Mouse (Mus musculus) stomach, embryonic 16.5 days (tissue): ENCODE results near the gene Tle2. TPM values are rescaled to one million over a fixed set of nuclear protein-coding genes. Genes with fewer than 3 reads are reported as not detected.

Experiments used
- ATAC-seq: fragments of 200-750 bp; cut with Nextera tagmentation; 2 replicates; pipeline ENCODE4 v1.8.0; 2017; ENCODE audit warnings: moderate number of reproducible peaks, moderate TSS enrichment; ENCODE audit not compliant: insufficient read depth, low FRiP score
- H3K27ac ChIP-seq: fragments of 300-500 bp; sonication (generic); 2 replicates; pipeline ENCODE4 v1.5.1; 2014; ENCODE audit warnings: low read length
- H3K27me3 ChIP-seq: fragments of 300-500 bp; sonication (generic); 2 replicates; pipeline ENCODE4 v1.6.1; 2014; ENCODE audit warnings: low read length, control low read depth, mixed read lengths; ENCODE audit not compliant: control insufficient read depth, insufficient read depth
- H3K36me3 ChIP-seq: fragments of 300-500 bp; sonication (generic); 2 replicates; pipeline ENCODE4 v1.6.1; 2014; ENCODE audit warnings: low read length; ENCODE audit not compliant: control insufficient read depth, insufficient read depth
- H3K4me1 ChIP-seq: fragments of 300-500 bp; sonication (generic); 2 replicates; pipeline ENCODE4 v1.6.1; 2014; ENCODE audit warnings: low read length, control low read depth, mixed read lengths; ENCODE audit not compliant: control insufficient read depth, insufficient read depth
- H3K4me2 ChIP-seq: fragments of 300-500 bp; sonication (generic); 2 replicates; pipeline ENCODE4 v1.6.1; 2014; ENCODE audit warnings: low read depth, low read length, mixed read lengths
- H3K4me3 ChIP-seq: fragments of 300-500 bp; sonication (generic); replicated peaks from 2 replicates; pipeline ENCODE4 v1.5.1; 2014; ENCODE audit warnings: mild to moderate bottlenecking, low read length
- H3K9ac ChIP-seq: fragments of 300-500 bp; sonication (generic); 2 replicates; pipeline ENCODE4 v1.6.1; 2014; ENCODE audit warnings: low read length
- H3K9me3 ChIP-seq: fragments of 300-500 bp; sonication (generic); replicated peaks from 2 replicates; pipeline ENCODE4 v1.6.1; 2016; ENCODE audit warnings: low read length, control low read depth; ENCODE audit not compliant: control insufficient read depth
- WGBS: fragments of 180-500 bp; shearing (Covaris S2); extraction: QIAGEN DNeasy Blood & Tissue Kit; methylation state at CpG from one replicate; pipeline ENCODE4 v1.1.7; 2014; 5-methylcytosine and 5-hydroxymethylcytosine counted together
- polyA plus RNA-seq: library from polyadenylated mRNA; unstranded; fragments of >200 nt; fragmentation: Nextera tagmentation; extraction: Ambion mirVana; gene quantifications from 2 replicates; pipeline ENCODE4 v1.2.1, GENCODE M21; 2015

The Tle2 gene
- polyA plus RNA-seq, 1 experiment from 2014 or later, result 20.6 TPM

- H3K4me1 ChIP-seq, result peaks cover 19% of the 10 kb centered on the region
- 86% methylated on average over 22 of the region's 22 CpGs for WGBS
- no peaks in the 10 kb centered on the region for H3K27me3 ChIP-seq
- H3K4me2 ChIP-seq, result peak overlapping the region; percentile 83
- peaks cover 8% of the 10 kb centered on the region for H3K36me3 ChIP-seq
- H3K9me3 ChIP-seq, result no peaks in the 10 kb centered on the region
- ATAC-seq, result no peak
- H3K27ac ChIP-seq, result peak overlapping the region; percentile 96; the same call in 1 of the 2 replicates
- H3K4me3 ChIP-seq, result peak overlapping the region; percentile 81
- H3K9ac ChIP-seq, result peak overlapping the region; percentile 90
Measured at GRCm38 (mm10) chr10:81626101-81626993, 52.0 kb downstream of the Tle2 start.

GRCm38 (mm10) chr10:81626994-81627835, 52.9 kb downstream of the Tle2 start, which contains the start of gene Sirt6:
TSS of gene Sirt6 (minus strand) at chr10:81627797.
- no peaks in the 10 kb centered on the region for H3K9me3 ChIP-seq
- H3K9ac ChIP-seq, result peak within 1 kb of the TSS; percentile 90
- ATAC-seq, result peak; percentile 91
- H3K27me3 ChIP-seq, result no peaks in the 10 kb centered on the region
- peak within 1 kb of the TSS; percentile 96 for H3K27ac ChIP-seq
- H3K4me3 ChIP-seq, result peak within 1 kb of the TSS; percentile 81
- peaks cover 19% of the 10 kb centered on the region for H3K4me1 ChIP-seq
- peaks cover 7% of the 10 kb centered on the region for H3K36me3 ChIP-seq
- H3K4me2 ChIP-seq, result peak within 1 kb of the TSS; percentile 83
- 4% methylated on average over 40 of the region's 40 CpGs for WGBS

- H3K4me3 ChIP-seq, result peak overlapping the region; percentile 81
- peak overlapping the region; percentile 96 for H3K27ac ChIP-seq
- H3K27me3 ChIP-seq, result no peaks in the 10 kb centered on the region
- ATAC-seq, result peak; percentile 9; the same call in 1 of the 2 replicates
- 40% methylated on average over 7 of the region's 7 CpGs for WGBS
- H3K9ac ChIP-seq, result peak overlapping the region; percentile 90
- H3K9me3 ChIP-seq, result no peaks in the 10 kb centered on the region
- H3K4me2 ChIP-seq, result peak overlapping the region; percentile 83
- peaks cover 3% of the 10 kb centered on the region; the same call in 1 of the 2 replicates for H3K36me3 ChIP-seq
- H3K4me1 ChIP-seq, result peaks cover 19% of the 10 kb centered on the region
Measured at GRCm38 (mm10) chr10:81627836-81628220, 53.5 kb downstream of the Tle2 start.

GRCm38 (mm10) chr10:81628390-81628789, 54.0 kb downstream of the Tle2 start, which contains the start of gene Ankrd24:
TSS of gene Ankrd24 (plus strand) at chr10:81628540.
- 79% methylated on average over 16 of the region's 16 CpGs for WGBS
- H3K27me3 ChIP-seq, result no peaks in the 10 kb centered on the region
- H3K9ac ChIP-seq, result peak within 1 kb of the TSS; percentile 90
- peak within 1 kb of the TSS; percentile 81 for H3K4me3 ChIP-seq
- ATAC-seq, result no peak
- H3K4me2 ChIP-seq, result peak within 1 kb of the TSS; percentile 83
- peak within 1 kb of the TSS; percentile 96 for H3K27ac ChIP-seq
- peaks cover 19% of the 10 kb centered on the region for H3K4me1 ChIP-seq
- H3K36me3 ChIP-seq, result peaks cover 3% of the 10 kb centered on the region; the same call in 1 of the 2 replicates
- H3K9me3 ChIP-seq, result no peaks in the 10 kb centered on the region

- H3K9me3 ChIP-seq, result no peaks in the 10 kb centered on the region
- H3K27ac ChIP-seq, result peak overlapping the region; percentile 47; the same call in 1 of the 2 replicates
- peak overlapping the region; percentile 75 for H3K9ac ChIP-seq
- no peaks in the 10 kb centered on the region for H3K27me3 ChIP-seq
- H3K4me3 ChIP-seq, result peak overlapping the region; percentile 54
- WGBS, result 2% methylated on average over 37 of the region's 37 CpGs
- peak; percentile 95 for ATAC-seq
- H3K4me2 ChIP-seq, result peak overlapping the region; percentile 78
- H3K4me1 ChIP-seq, result no peaks in the 10 kb centered on the region
- no peaks in the 10 kb centered on the region for H3K36me3 ChIP-seq
Measured at GRCm38 (mm10) chr10:81633253-81634099, 59.1 kb downstream of the Tle2 start.

GRCm38 (mm10) chr10:81636338-81636737, 62.0 kb downstream of the Tle2 start:
- peaks cover under 1% of the 10 kb centered on the region; the same call in 1 of the 2 replicates for H3K4me1 ChIP-seq
- H3K4me3 ChIP-seq, result no peak overlapping the region
- H3K27me3 ChIP-seq, result no peaks in the 10 kb centered on the region
- H3K36me3 ChIP-seq, result no peaks in the 10 kb centered on the region
- H3K9ac ChIP-seq, result no peak overlapping the region
- WGBS, result 20% methylated on average over 8 of the region's 8 CpGs
- H3K27ac ChIP-seq, result no peak overlapping the region
- ATAC-seq, result no peak
- H3K4me2 ChIP-seq, result no peak overlapping the region
- no peaks in the 10 kb centered on the region for H3K9me3 ChIP-seq

GRCm38 (mm10) chr10:81638101-81638500, 63.7 kb downstream of the Tle2 start:
- no peaks in the 10 kb centered on the region for H3K9me3 ChIP-seq
- H3K4me1 ChIP-seq, result peaks cover 11% of the 10 kb centered on the region
- H3K9ac ChIP-seq, result no peak overlapping the region
- H3K36me3 ChIP-seq, result no peaks in the 10 kb centered on the region
- H3K4me2 ChIP-seq, result no peak overlapping the region
- H3K27ac ChIP-seq, result no peak overlapping the region
- ATAC-seq, result no peak
- H3K27me3 ChIP-seq, result no peaks in the 10 kb centered on the region
- no peak overlapping the region for H3K4me3 ChIP-seq
- WGBS, result 73% methylated on average over 6 of the region's 6 CpGs
